Mouse (Mus musculus) C2C12 (cell line): ENCODE data around the gene Crybb2. TPM values are rescaled to one million over a fixed set of nuclear protein-coding genes. Genes with fewer than 3 reads are reported as not detected.

Source experiments
- H3K27me3 ChIP-seq: one replicate; pipeline ENCODE4 v1.6.1; 2011; ENCODE audit not compliant: control insufficient read depth, insufficient read depth, insufficient read length
- H3K36me3 ChIP-seq: one replicate; pipeline ENCODE4 v1.6.1; 2011; ENCODE audit not compliant: control insufficient read depth, insufficient read depth
- H3K4me3 ChIP-seq: one replicate; pipeline ENCODE4 v1.5.1; 2011; ENCODE audit warnings: mild to moderate bottlenecking, control low read depth; ENCODE audit not compliant: poor library complexity, insufficient read depth, severe bottlenecking
- H3K79me2 ChIP-seq: one replicate; pipeline ENCODE4 v1.6.1; 2011; ENCODE audit not compliant: control insufficient read depth, insufficient read depth
- H3K79me3 ChIP-seq: one replicate; pipeline ENCODE4 v1.6.1; 2011; ENCODE audit warnings: low read depth, control low read depth
- H3ac ChIP-seq: one replicate; pipeline ENCODE3; 2011; ENCODE audit warnings: low read depth; ENCODE audit not compliant: control insufficient read depth, insufficient read length
- CEBPB ChIP-seq: IDR thresholded peaks from one replicate; pipeline ENCODE4 v1.6.1; 2011; ENCODE audit warnings: low read depth, mild to moderate bottlenecking, control low read depth, moderate library complexity
- CTCF ChIP-seq: IDR thresholded peaks from one replicate; pipeline ENCODE4 v1.5.1; 2011; ENCODE audit not compliant: control insufficient read depth, insufficient read depth, insufficient read length
- FOSL1 ChIP-seq: IDR thresholded peaks from one replicate; pipeline ENCODE4 v1.8.0; 2011; ENCODE audit warnings: mild to moderate bottlenecking, low read length; ENCODE audit not compliant: poor library complexity, insufficient read depth, severe bottlenecking
- MAX ChIP-seq: IDR thresholded peaks from one replicate; pipeline ENCODE4 v1.6.1; 2011; ENCODE audit warnings: mild to moderate bottlenecking, control low read depth
- MYOD1 ChIP-seq: IDR thresholded peaks from one replicate; pipeline ENCODE4 v1.6.1; 2011; ENCODE audit warnings: low read depth; ENCODE audit not compliant: control insufficient read depth, insufficient read length
- MYOG ChIP-seq: IDR thresholded peaks from one replicate; pipeline ENCODE4 v1.6.1; 2011; ENCODE audit not compliant: control insufficient read depth, insufficient read length; ENCODE audit errors: extremely low read depth
- USF1 ChIP-seq: IDR thresholded peaks from one replicate; pipeline ENCODE4 v1.6.1; 2011; ENCODE audit warnings: low read depth, mild to moderate bottlenecking, control low read depth, moderate library complexity
- polyA plus RNA-seq: library from polyadenylated mRNA; unstranded; fragments of >200 nt; fragmentation: generic; extraction: Trizol; gene quantifications from one replicate; pipeline ENCODE4 v1.2.1, GENCODE M21; 2012; ENCODE audit warnings: missing spikeins

Gene Crybb2
- polyA plus RNA-seq, 1 experiment, result not detected

DNA sequence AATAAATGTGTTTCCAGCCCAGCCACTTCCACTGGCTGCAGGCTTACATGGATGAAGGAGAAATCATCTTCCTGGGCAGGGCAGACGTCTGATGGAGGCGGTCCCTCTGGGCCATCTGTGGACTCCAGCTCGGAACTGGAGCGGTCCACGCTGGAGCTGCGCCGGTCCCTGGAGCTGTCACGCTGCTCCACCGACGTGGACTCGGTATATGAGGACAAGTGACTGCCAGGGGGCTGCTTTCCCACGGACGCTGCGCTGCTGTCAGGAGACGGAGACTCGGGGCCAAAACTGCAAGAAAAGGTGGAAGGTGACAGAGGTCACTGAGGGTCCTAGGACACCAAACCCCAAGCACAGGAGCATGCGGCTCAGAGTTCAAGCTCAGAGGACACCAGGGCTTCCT lies 27.6 kb upstream of the Crybb2 start:
- Histone ChIP-seq H3K36me3 (peaks cover 4% of the 10 kb centered on the region), H3K79me2 (no peaks in the 10 kb centered on the region), H3K27me3 (no peaks in the 10 kb centered on the region), H3K79me3 (no peaks in the 10 kb centered on the region), H3K4me3 (no peak overlapping the region), H3ac (no peak overlapping the region)
- TF ChIP-seq CTCF, result no peak
- TF ChIP-seq MYOG, result no peak
- TF ChIP-seq MAX, result no peak
- TF ChIP-seq MYOD1, result no peak
- TF ChIP-seq FOSL1, result no peak
- TF ChIP-seq CEBPB, result no peak
- no peak for TF ChIP-seq USF1

GRCm38 (mm10) chr5:113095456-113095855 lies 25.5 kb upstream of the Crybb2 start:
- Histone ChIP-seq H3K79me2 (no peaks in the 10 kb centered on the region), H3K79me3 (no peaks in the 10 kb centered on the region), H3K4me3 (no peak overlapping the region), H3K36me3 (peaks cover 4% of the 10 kb centered on the region), H3K27me3 (no peaks in the 10 kb centered on the region), H3ac (no peak overlapping the region)
- no peak for TF ChIP-seq CEBPB
- no peak for TF ChIP-seq MYOG
- no peak for TF ChIP-seq MYOD1

GRCm38 (mm10) chr5:113092406-113092805 lies 22.5 kb upstream of the Crybb2 start:
- H3K36me3 ChIP-seq, result peaks cover 9% of the 10 kb centered on the region
- H3K4me3 ChIP-seq, result no peak overlapping the region
- no peaks in the 10 kb centered on the region for H3K79me2 ChIP-seq
- H3K27me3 ChIP-seq, result no peaks in the 10 kb centered on the region
- TF ChIP-seq USF1 (no peak), MYOD1 (no peak), MAX (no peak), CEBPB (no peak), FOSL1 (no peak), MYOG (no peak), CTCF (no peak)
- no peaks in the 10 kb centered on the region for H3K79me3 ChIP-seq
- H3ac ChIP-seq, result no peak overlapping the region

DNA sequence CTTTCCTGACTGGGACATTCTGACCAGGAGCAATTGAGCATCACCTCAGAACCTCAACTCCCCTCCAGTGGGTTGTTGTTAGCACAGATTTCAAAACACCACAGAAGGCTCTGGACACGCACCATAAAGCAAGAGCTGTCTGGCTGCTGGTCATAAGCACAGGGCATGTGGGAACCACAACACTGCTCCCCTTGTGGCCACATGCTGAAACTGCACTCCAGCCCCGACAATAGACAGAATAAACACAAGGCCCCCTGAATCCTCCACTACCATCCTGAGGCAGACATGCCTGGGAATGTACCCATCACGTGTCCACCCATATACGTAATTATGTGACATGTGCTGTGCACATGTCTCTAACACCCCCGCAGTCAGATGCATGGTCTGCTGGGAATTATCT lies 21.2 kb upstream of the Crybb2 start:
- Histone ChIP-seq H3K79me2 (no peaks in the 10 kb centered on the region), H3K4me3 (no peak overlapping the region), H3K36me3 (peaks cover 9% of the 10 kb centered on the region), H3K79me3 (no peaks in the 10 kb centered on the region), H3K27me3 (no peaks in the 10 kb centered on the region), H3ac (no peak overlapping the region)
- peak; percentile 54 for TF ChIP-seq CTCF
- no peak for TF ChIP-seq CEBPB

GRCm38 (mm10) chr5:113090750-113091149 lies 20.8 kb upstream of the Crybb2 start:
- TF ChIP-seq CEBPB (no peak), USF1 (no peak), CTCF (no peak), MYOG (no peak), MYOD1 (no peak), FOSL1 (no peak), MAX (no peak)

DNA sequence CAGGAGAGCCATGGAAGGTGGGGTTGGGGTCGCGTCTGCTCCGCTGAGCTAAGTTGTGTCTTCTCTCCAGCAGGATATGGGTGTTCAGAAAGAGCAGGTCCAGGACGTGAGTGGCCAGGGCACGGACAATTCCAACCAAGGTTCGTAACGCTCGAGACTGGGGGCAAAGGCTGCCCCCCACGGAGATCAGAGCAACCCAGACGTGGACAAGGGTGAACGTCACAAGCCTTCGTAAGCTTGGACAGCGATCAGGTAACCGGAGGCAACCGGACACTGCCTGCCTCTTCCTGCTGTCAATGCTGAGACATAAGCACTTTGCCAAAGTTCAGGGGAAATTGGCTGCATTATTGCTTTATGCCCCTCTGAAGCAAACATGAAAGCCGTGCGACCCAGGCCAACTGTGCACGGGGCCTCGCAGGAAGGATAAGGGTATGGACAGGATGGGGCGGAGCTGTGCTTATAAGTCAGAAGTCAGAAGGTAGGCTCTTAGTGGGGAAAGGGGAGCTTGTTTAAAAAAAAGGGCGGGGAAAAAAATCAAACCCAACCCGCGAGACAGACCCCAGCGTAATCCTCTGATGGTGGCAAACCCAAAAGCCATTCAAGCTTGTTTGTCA lies 20.3 kb upstream of the Crybb2 start:
- no peaks in the 10 kb centered on the region for H3K27me3 ChIP-seq
- no peaks in the 10 kb centered on the region for H3K79me2 ChIP-seq
- H3K36me3 ChIP-seq, result peaks cover 5% of the 10 kb centered on the region
- no peak for TF ChIP-seq CTCF
- no peak for TF ChIP-seq CEBPB
- TF ChIP-seq MYOG, result no peak
- no peak for TF ChIP-seq USF1
- TF ChIP-seq MYOD1, result no peak
- no peak for TF ChIP-seq MAX
- no peak overlapping the region for H3ac ChIP-seq
- H3K79me3 ChIP-seq, result no peaks in the 10 kb centered on the region
- no peak overlapping the region for H3K4me3 ChIP-seq

More at GRCm38 (mm10) chr5:113090750-113091149, 20.8 kb upstream of the Crybb2 start:
- no peak overlapping the region for H3K4me3 ChIP-seq
- no peaks in the 10 kb centered on the region for H3K27me3 ChIP-seq
- no peak overlapping the region for H3ac ChIP-seq
- H3K79me3 ChIP-seq, result no peaks in the 10 kb centered on the region
- peaks cover 9% of the 10 kb centered on the region for H3K36me3 ChIP-seq
- H3K79me2 ChIP-seq, result no peaks in the 10 kb centered on the region
